Mouse (Mus musculus) mouse embryonic stem cell (cell line): Measurements from ENCODE around the gene Pik3r3.

Source experiments
- in situ Hi-C, 2 experiments: fragments of 300-500 bp; cut with MboI; formaldehyde crosslinking; loops; 1 replicate in 1 of 2; 3 replicates in 1 of 2; pipeline ENCODE4 v1.14.3; 2019 to 2020; ENCODE audit warnings: low sequenced_read_pairs in 2 of 2, low pct_unique_long_range_greater_than_20kb in 1 of 2, mixed read lengths in 1 of 2; ENCODE audit not compliant: unreplicated experiment in 1 of 2

Pik3r3 gene

GRCm38 (mm10) chr4:116329256-116329655 lies 107.8 kb downstream of the Pik3r3 start:
- in situ Hi-C loops = no loop called here

DNA sequence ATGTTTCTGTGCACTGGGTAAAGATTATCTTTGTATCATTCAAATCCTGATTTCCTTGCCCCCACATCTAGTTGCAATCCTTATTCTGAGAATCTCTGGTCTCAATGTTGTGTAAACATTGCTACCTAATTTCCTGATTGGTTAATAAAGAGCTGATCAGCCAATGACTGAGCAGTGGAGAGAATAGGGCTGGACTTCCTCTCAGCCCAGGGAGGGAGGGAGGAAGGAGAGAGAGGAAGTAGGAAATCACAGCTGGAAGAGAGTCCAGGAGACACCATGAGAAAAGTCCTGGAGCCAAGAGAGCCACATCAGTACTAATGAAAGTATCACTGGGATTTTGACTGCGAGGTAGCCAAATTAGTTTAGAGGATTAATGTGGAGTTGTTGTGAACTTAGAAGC lies 114.9 kb downstream of the Pik3r3 start:
- in situ Hi-C loops = no loop called here

DNA sequence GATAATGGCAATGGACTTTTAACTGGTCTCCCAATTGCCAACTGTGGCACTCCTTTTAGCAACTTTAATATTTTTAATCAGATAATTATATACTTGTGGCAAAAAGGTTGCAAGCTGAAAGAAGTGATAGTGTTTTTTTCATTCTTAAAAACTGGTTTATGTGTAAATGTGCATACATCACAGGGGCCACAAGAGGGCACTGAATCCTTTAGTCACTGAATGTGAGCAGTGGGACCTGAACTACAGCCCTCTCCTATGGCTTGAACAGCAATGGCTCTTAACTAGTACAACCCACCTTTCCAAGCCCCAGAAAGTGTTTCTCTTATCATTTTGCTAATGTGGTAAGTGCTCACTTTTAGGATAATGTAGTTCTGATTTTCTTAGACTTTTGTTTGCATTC lies 120.7 kb downstream of the Pik3r3 start:
- in situ Hi-C loops = no loop called here

- in situ Hi-C loops = no loop called here
Observed at GRCm38 (mm10) chr4:116352496-116352895, 131.1 kb downstream of the Pik3r3 start.
